Mouse (Mus musculus): ENCODE data around the gene Tsfm.

DNA sequence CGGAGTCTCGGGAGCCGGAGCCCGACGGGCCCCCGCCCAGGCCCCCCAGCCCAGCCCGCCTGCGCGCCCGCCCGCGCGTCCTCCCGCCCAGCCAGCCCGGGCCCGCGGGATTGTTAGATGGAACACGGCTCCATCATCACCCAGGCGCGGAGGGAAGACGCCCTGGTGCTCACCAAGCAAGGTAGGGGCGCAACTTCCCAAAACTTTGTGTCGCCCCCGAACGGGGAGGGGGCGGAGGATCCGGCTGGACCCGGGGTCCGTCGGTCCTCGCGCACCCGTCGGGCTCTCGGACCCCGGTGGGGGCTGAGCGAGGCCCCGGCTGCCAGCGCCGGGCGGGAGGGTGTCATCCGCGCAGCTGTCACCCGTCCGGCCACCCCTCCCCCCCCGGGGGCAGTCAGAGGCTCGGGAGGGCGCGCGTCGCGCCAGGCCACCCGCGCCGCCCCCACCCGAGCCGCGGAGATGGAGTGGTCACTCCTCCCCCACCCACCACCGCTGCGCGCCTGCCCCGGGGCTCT, 51.5 kb downstream of the Tsfm start:
- no peak for TF ChIP-seq CTCF (conservative IDR thresholded peaks at IDR 0.05 in 1 of 2, IDR thresholded peaks at IDR 0.05 in 1 of 2; ENCODE audit: low read depth in 2 of 2, low read length in 2 of 2)
- TF ChIP-seq POLR2A (IDR thresholded peaks at IDR 0.05; ENCODE audit: low read depth, low read length) = peak; percentile 20; the same call in 1 of the 2 replicates
- no peak; the same call in 1 of the 2 replicates for TF ChIP-seq NRF1 (IDR thresholded peaks at IDR 0.05; ENCODE audit: low read depth, low read length)
- TF ChIP-seq MAFK (IDR thresholded peaks at IDR 0.05; ENCODE audit: insufficient replicate concordance, low read length) = no peak
- no peak for TF ChIP-seq USF2 (conservative IDR thresholded peaks at IDR 0.05; ENCODE audit: low read depth, low read length)
- no peak for TF ChIP-seq MAX (IDR thresholded peaks at IDR 0.05; ENCODE audit: low read length)
- no peak for TF ChIP-seq MYC (IDR thresholded peaks at IDR 0.05; ENCODE audit: low read depth, low read length)
- TF ChIP-seq ELF1 (IDR thresholded peaks at IDR 0.05; ENCODE audit: low read depth, low read length) = no peak
- TF ChIP-seq BHLHE40 (IDR thresholded peaks at IDR 0.05; ENCODE audit: low read depth, low read length) = no peak
- no peak for TF ChIP-seq MEF2A (IDR thresholded peaks at IDR 0.05; ENCODE audit: borderline replicate concordance, low read depth, low read length)

Measured in CH12.LX (cell line).